Mouse (Mus musculus) activated CD4-positive, CD25-positive, alpha-beta regulatory T cell, adult 4 months (primary cell): ENCODE measurements around the gene Nudt3. TPM values are rescaled to one million over a fixed set of nuclear protein-coding genes. Genes with fewer than 3 reads are reported as not detected.

Experiments used
- ATAC-seq: one replicate; pipeline ENCODE4 v1.8.0; 2017
- polyA plus RNA-seq, 2 experiments: library from polyadenylated mRNA; unstranded; fragments of 100-300 nt; shearing (Covaris generic); gene quantifications; one replicate each; pipeline ENCODE4 v1.2.1; 2017

Nudt3 gene
- polyA plus RNA-seq, 2 experiments from 2014 or later, result 34.7 to 38.1 TPM

DNA sequence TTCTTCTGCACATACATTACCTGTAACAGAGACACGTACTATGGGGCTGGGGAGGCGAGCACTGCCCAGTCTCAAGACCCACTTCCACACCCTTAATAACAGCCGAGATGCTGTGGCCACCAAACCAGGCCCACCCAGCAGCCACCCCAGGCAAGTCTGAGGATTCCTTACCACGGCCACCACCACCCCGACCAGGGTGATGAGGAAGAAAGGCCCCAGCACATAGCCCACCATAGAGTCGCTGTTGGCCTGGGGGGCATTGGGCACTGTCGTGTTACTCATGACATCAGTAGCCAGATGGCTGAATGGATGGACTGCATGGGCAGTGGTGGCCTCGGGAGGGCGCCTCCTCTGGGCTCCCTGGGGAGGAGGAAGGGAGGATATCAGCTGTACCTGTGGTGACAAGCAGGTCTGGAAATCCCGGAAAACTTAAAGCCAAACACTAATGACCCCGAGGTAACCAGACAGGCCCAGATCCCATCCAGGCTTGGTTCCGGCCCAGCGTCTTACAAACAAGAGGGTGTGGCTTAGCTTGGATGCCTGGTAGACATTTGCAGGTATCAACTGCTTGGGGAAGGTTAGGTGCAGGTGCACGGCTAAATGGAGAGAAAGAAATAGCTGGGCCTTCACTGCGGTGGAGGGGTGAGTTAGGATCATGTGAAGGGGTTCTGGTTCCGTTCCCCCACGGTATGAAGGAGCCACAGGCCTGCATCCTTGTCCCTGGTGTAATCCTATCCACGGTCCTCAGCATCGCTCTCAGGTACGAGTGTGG is 58.7 kb downstream of the Nudt3 start:
- ATAC-seq, result peak; percentile 5

GRCm38 (mm10) chr17:27563771-27564244 is 59.5 kb downstream of the Nudt3 start:
- no peak for ATAC-seq

DNA sequence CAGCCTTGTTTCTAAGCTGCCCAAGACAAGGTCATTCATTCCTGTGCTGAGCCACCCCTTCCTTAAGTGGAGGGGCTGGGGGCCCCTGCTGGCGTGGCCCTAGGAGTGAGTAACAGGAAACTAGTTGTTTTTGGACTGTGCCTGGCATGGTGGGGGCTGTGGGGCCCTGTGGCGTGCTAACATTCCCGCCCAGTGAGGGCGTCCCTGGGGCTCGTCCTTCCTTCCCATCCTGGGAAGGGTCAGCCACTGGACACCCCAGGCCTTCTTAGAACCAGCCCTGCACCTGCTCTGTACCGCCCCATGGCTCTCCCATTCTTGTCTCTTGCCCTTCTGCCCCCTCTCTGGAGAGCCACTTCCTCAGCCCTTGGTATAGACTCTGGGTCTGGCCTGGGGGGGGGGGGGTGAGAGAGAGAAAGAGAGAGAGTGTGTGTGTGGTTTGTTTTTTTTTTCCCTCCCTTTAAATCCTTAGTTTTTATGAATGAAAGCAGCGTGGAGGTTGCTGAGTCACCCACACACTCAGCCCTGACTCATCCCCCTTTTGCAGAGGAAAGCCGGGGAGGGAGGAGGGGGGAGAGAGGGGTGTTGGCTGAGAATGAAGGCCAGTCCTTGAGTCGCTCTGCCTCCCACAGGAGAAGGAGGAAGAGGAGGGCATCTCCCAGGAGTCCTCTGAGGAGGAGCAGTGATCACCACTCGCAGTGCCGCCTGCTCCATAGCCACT is 61.3 kb downstream of the Nudt3 start:
- ATAC-seq, result no peak

DNA sequence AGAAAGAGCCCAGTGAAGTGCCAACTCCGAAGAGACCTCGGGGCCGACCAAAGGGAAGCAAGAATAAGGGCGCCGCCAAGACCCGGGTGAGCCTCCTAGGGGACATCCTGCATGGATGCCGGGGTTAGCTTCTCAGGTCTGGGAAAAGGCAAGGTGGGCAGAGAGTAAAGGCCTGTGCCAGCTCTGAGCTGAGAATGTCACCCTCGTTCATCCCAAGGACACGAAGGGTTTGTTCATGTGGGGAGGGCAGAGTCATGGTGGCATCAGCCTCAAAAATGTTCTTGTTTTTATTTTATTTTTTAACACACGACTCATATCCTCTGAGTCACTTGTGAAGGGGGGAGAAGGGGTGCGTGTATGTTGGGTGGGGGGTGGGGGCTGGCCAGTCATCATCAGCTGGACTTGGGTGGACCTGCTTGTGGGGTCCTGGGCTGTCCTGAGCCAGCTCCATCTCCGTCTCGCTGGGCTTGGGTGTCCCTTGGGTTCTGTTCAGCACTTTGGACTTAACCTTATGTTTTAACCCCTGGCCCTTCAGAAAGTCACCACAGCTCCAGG is 62.3 kb downstream of the Nudt3 start:
- ATAC-seq, result no peak

GRCm38 (mm10) chr17:27559596-27559995 is 63.7 kb downstream of the Nudt3 start:
- no peak for ATAC-seq

- no peak for ATAC-seq
Observed at GRCm38 (mm10) chr17:27558845-27559244, 64.5 kb downstream of the Nudt3 start.

DNA sequence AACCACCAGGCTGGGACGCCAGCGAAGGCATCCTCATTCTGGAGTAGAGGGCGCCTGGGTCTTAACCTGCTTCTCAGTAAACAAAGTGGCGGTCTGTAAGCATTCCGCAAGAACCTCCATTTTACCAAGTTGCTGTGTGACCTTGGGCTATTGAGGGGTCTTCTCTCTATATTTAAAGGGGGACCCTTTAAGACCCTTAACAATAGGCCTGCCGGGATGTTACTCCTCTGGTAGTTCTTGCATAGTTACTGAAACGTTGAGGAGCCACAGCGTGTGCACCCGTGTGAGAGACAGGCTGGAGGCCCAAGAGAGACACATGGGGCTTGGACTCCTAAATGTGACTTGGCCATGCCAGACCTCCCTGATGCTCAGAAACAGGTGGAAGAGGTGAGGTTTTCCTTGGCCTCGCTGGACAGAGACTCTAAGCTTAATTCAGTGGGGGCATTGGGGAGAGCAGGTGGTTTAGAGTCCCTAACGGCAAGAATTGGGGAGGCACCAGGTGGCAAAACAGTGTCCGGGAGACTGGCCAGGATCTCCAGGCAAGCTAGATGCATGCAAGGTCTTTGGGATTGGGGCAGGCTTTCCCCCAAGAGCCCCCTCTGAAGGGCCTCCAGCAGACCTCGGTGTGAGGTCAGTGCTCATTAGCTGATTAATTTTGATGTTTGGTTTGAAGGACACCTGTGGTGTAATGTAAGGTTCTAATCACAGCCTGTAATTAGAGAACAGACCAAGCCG is 65.2 kb downstream of the Nudt3 start:
- ATAC-seq, result no peak

- peak; percentile 22 for ATAC-seq
Observed at GRCm38 (mm10) chr17:27557181-27557926, 65.9 kb downstream of the Nudt3 start.

- peak; percentile 69 for ATAC-seq
Observed at GRCm38 (mm10) chr17:27556315-27557011, 66.8 kb downstream of the Nudt3 start, which contains the start of gene Hmga1. Gene Hmga1, plus strand, starts transcription at chr17:27556497.

GRCm38 (mm10) chr17:27555512-27556172 is 67.7 kb downstream of the Nudt3 start:
- peak; percentile 21 for ATAC-seq

DNA sequence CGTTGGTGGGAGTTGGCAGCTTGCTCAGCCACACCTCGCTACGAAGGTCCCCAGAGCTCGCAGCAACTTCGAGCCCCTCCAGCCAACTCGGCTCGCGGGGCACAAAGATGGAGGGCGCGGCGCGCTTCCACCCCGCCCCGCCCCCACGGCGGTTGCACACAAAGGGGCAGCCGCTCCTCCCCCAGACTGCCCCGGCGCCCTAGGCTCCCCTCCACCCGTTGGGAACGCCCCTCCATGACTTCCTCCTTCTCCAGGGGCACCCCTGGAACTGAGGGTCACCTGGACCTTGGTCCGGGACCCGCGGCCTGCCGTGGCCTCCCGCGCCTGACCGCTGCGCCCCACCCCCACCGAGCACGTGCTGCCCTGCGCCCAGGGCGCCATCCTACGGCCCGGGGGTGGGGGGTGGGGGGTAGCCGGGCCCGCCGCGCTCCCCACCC is 68.2 kb downstream of the Nudt3 start:
- no peak for ATAC-seq

- no peak for ATAC-seq
Observed at GRCm38 (mm10) chr17:27554062-27554960, 69.0 kb downstream of the Nudt3 start.

DNA sequence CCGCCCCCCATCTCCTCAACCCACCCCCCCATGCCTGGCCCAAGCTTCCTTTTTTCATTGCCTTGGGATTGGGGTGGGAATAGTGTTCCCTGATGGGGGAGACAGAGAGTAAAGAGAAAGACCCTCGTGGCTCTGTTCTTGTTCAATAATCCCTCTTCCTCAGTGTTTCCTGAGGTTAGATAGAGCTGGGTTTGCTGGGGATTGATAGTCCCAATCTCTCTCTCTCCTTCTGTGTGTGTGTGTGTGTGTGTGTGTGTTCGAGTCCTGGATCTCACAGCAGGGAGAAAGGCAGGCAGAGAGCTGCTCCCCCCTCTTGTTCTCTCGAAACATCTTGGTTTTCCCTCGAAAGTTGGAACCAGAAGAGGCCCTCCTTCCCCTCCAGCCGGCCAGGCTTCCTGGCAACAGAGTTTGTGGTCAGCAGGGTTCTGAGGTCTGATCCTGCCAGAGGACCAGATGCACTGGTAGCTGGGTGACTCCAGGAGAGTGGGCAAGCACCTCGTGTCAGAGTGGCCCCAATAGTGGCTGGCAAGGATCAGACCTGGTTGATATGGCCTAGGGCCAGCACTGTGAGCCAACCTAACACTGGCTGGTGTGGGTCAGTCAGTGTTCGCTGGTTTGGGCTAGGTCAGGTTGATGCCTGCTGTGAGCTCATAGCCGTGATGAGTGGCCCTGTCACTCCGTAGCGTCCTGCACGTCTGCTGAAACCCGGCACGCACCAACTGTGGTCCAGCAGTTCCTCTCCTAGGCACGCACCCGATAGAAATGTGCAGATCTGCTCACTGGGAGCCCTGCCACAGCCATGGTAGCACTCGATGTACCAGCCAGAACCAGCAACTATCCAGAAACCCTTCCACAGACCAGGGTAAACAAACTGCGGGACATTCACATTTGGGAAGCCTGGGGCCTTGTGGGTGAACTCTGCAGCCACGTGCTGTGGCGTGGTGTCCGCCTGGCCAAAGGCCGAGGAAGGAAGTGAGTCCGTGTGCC is 70.8 kb downstream of the Nudt3 start:
- no peak for ATAC-seq

DNA sequence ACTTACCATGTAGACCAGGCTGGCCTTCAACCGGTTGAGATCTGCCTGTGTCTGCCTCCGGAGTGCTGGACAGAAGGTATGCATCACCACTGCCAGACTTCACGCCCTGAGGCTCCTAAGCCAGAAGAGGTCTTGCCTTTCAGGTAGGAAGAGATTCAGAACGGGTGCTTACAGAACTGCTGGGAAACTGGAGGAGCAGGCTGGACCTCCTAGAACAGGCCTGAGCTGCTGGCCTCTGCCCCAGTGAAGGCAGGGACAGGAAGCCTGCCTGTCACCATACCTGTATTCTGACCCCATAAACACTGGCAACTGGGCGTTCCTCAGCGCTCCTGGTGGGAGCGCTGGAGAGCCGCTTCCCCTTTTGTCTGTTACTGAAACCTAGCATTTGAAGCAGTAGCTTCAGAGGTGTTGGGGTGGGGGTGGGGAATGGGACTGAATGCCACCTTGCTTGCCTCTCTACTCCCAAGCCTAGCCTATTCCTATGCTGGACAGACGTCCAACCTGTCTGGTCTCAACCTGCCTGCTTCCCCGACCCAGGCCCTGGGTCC is 71.8 kb downstream of the Nudt3 start:
- ATAC-seq, result no peak

GRCm38 (mm10) chr17:27549234-27549633 is 74.1 kb downstream of the Nudt3 start:
- no peak for ATAC-seq

DNA sequence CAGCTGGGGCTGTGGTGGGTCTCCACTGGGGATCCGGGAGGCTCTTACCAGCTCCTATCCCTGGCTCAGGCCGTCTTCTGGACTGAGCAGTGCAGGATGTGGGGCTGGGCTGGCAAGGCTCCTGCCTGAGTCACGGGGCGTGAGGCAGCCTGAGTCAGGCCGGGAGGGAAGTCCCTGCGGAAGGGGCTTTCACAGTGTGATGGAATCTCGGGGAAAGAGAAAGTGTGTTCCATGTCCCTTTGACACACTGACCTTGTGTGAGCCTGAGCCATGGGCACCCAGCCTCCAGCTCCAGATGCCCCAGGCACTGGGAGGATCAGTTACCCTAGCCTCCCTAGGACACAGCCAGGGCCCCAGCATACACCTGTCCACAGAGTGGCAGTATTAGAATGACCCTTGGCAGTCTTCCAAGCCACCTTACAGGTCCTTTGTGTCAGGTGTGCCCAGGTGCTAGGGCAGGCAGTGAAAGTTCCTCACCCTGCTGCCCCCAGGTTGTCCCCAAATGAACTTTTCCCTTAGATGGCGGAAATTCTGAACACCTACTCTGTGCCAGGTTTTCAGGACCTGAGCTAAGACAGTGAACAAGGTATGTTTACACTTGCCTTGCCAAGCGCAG is 75.9 kb downstream of the Nudt3 start:
- no peak for ATAC-seq

DNA sequence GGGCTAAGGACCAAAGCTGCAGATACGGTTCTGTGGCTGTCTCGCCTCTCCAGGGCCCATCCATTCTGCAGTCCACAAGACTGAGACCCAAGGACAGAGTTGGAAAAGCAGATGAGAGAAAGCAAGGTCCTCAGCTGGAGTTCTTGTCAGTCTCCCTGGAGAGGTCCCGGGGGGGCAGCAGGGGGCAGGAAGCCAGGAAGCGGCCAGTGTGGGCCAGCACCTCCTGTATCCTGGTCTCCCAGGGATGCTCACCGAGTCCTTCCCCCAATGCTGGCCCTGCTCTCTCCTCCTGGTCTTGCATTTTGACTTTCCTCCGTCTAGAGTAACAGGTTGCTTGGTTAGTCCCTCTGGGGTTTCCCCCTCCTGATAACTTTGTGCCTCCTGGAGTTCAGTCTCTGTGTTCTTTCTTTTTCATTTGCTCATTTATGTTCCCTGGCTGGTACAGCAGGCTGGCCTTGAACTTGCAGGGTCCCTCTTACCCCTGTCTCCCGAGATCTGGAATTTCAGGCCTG is 76.7 kb downstream of the Nudt3 start:
- ATAC-seq, result no peak
